Mouse (Mus musculus) subcutaneous adipose tissue, adult 2 months (tissue): ENCODE results near the gene Myom1. TPM values are rescaled to one million over a fixed set of nuclear protein-coding genes. Genes with fewer than 3 reads are reported as not detected.

ENCODE experiments used
- polyA plus RNA-seq: library from polyadenylated mRNA; depleted of rRNA; stranded (reverse); fragments of >200 nt; gene quantifications from 2 replicates; pipeline ENCODE4 v1.2.3, GENCODE M21; 2012; ENCODE audit warnings: low replicate concordance; rRNA removed

Myom1 gene
- 8.8 and 59.9 TPM in 2 replicates for polyA plus RNA-seq

DNA sequence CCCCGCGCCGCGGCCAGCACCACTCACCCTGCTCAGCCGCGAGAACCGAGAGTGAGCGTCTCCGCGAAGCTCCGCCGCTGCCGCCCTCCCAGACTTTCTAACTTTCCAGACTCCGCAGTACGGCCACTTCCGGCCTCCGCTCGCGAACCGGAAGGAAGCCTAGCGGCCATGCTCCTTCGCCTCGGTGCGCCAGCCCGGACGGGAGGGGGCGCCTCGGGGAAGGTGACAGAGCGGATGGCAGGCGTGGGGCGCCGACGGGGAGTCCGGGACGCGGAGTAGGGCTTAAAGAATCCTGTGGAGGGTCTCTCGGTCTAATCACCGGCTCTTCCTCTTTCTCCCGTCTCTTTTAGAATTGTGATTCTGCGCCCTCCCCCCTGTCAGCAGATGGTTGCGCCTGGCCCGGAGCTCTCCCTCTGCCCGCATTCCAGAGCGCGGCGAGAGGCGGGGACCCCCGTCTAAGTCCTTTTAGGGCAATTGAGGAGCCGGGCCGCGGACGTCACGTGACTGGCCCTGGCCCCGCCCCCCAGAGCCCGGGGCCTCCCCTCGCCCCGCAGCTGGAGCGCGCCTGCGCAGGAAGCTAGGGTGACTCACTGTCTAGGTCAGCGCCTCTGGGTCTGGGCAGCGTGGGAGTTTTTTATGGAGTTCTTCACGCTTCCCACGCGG lies at the start of gene Myom1:
Gene Myom1, plus strand, starts transcription at position 553 of the 663 bp plus-strand sequence.

DNA sequence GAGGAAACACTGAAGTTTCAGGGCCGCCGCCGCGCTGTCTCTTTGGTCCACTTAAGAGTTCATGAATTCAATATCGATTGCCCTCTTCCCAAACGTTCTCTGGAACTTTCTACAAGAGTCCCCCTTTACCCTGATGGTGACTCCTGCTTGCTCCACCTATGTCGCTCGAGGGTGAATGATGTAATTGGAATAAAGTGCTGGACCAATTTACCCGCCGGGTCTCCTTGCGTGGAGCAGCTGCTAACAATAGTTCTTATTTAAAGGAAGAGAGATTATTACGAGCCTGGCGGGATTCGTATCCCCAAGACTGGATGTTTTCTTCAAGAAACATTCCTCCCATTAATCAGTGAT lies 286 bp downstream of the Myom1 start, which contains the start of gene Myl12a:
Gene Myl12a, minus strand, starts transcription at position 135 of the 351 bp plus-strand sequence.

Other genes starting within 250 kb of the Myom1 start
- 18.2 and 68.3 TPM in 2 replicates for gene Tgif1, start 149.1 kb upstream of the Myom1 start, polyA plus RNA-seq
- 189 and 337 TPM in 2 replicates for gene Myl12a, start 245 bp downstream of the Myom1 start, polyA plus RNA-seq
- 5.2 and 12.0 TPM in 2 replicates for gene Lpin2, start 179.9 kb downstream of the Myom1 start, polyA plus RNA-seq